Mouse (Mus musculus): ENCODE results near the gene Fcer1g. TPM values are rescaled to one million over a fixed set of nuclear protein-coding genes. Genes with fewer than 3 reads are reported as not detected.
A peak's percentile ranks its signal among the peaks of the same experiment; 100 is the strongest.

Gene Fcer1g
- polyA plus RNA-seq, 1 experiment, result 16.5 TPM

DNA sequence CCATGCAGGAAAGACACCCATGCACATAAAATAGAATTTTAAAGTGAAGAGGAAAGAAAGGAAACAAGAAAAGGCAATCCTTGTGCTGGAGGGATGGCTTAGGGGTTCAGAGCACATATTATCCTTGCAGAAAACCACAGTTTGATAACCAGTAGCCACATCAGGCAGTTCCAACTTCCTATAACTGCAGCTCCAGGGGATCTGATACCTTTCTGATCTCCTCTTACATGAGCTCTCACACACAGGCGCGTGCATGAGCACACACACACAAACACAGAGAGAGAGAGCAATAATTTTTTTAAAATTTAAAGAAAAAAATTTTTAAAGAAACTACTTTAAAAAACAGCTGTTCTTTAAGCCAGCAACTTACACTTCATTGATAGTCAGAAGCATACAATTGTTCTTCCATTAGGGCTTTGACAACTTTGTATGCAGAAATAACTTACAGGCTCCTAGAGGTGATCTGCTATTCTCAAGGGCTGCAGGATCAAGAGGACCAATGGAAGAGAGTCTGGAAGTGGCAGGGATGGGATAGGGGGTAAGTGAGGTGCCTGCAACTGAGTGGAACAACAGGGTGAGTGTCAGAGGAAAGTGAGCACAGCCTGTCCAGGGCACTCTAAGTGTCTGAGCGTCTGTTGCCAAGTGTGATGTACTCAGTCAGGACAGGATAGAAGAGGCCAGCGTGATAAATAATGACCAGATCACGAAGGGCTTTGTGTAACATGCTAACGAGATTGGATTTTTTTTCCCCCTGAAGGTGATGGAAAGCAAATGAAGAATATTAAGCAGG lies 28.3 kb downstream of the Fcer1g start:
- no peak for DNase-seq (ENCODE audit: low read depth)
- TF ChIP-seq POLR2A (IDR thresholded peaks at IDR 0.05; ENCODE audit: borderline replicate concordance, extremely low read depth, insufficient read depth, insufficient read length, poor library complexity, severe bottlenecking) (no peak), CTCF (IDR thresholded peaks at IDR 0.05; ENCODE audit: borderline replicate concordance, extremely low read depth, insufficient read depth, insufficient read length) (no peak)

DNA sequence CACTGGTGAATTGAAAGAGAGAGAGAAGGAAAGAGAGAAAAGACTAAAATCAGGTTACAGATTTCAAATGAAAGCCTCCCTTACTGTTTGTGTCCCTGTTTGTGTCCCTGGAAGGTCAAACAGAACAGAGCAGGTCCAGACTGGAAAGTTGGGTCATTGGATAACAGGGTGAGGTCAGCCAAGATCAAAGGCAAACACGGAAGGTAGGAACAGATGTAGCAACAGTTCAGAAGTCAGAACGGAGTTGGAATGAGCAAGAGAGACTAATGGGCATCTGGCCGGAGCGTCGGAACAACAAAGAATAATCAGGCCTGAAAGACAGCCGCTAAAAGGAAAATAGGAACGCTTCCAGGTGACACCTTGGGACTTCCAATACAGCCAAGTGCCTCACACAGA lies 29.9 kb downstream of the Fcer1g start:
- DNase-seq (ENCODE audit: low read depth), result no peak
- TF ChIP-seq POLR2A (IDR thresholded peaks at IDR 0.05; ENCODE audit: borderline replicate concordance, extremely low read depth, insufficient read depth, insufficient read length, poor library complexity, severe bottlenecking) (no peak), CTCF (IDR thresholded peaks at IDR 0.05; ENCODE audit: borderline replicate concordance, extremely low read depth, insufficient read depth, insufficient read length) (no peak)

DNA sequence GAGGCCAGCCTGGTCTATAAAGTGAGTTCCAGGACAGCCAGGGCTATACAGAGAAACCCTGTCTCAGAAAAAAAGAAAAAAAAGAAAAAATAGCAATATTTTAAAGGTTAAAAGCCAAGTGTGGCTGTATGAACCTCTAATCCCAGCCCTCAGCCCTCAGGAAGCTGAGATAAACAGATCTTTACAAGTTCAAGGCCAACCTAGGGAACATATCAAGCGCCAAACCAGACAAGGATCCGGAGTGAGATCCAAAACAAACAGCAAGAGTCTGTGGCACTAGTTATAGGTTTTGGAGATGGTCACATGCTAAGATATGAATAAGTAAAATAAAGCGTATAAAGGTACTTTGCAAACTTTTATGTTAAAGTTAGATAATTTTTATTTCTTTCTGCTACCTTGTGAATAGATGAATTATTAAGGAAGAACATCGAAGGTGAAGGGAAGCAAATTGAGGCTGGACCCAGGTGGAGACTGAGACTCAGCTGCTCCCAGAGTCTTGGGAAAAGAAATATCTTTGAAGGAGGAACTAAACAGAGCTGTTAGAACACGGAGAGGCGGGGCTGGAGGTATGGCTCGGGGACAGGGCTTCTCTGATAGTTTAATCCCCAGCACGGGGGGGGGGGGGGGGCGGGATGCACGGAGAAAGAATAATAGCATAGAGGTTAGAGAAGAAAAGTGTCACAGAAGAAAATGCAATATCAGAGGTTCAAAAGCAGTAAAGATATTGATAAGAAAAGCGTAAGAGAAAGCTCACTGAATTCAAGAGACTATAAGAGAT lies 30.5 kb downstream of the Fcer1g start:
- TF ChIP-seq CTCF (IDR thresholded peaks at IDR 0.05; ENCODE audit: borderline replicate concordance, extremely low read depth, insufficient read depth, insufficient read length) (no peak), POLR2A (IDR thresholded peaks at IDR 0.05; ENCODE audit: borderline replicate concordance, extremely low read depth, insufficient read depth, insufficient read length, poor library complexity, severe bottlenecking) (no peak)
- no peak for DNase-seq (ENCODE audit: low read depth)

DNA sequence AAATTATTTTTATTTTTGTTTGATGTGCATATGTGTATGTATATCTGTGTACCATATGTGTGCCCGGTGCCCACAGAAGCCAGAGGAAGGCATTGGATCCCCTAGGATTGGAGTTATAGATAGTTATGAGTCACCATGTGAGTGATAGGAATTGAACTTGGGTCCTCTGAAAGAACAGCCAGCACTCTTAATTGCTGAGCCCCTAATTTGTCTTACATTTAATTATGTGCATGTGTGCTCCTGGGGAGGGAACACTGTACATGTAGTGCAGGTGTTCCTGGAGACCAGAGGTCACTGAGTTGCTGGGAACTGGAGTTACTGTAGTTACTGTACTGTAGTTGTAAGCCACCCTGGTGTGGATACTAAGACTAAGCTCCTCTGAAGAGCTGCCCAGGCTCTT lies 33.4 kb downstream of the Fcer1g start:
- no peak for DNase-seq (ENCODE audit: low read depth)
- no peak for TF ChIP-seq POLR2A (IDR thresholded peaks at IDR 0.05; ENCODE audit: borderline replicate concordance, extremely low read depth, insufficient read depth, insufficient read length, poor library complexity, severe bottlenecking)
- no peak for TF ChIP-seq CTCF (IDR thresholded peaks at IDR 0.05; ENCODE audit: borderline replicate concordance, extremely low read depth, insufficient read depth, insufficient read length)

DNA sequence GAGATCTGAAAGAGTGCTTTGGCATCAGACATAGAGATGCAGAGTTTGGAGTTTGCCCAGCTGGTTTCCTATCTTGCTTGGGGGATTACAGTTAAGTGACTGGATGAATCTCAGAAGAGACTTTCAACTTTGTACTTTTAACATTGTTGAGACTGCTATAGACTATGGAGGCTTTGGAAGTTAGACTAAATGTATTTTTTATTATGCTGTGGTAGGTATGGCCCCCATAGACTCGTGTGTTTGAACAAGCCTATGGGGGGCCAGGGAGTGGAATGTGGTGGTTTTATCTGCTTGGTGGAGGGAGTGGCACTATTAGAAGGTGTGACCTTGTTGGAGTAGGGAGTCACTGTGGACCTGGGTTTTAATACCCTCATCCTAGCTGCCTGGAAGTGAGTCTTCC lies 34.6 kb downstream of the Fcer1g start:
- DNase-seq (ENCODE audit: low read depth), result no peak
- TF ChIP-seq CTCF (IDR thresholded peaks at IDR 0.05; ENCODE audit: borderline replicate concordance, extremely low read depth, insufficient read depth, insufficient read length), result no peak
- no peak for TF ChIP-seq POLR2A (IDR thresholded peaks at IDR 0.05; ENCODE audit: borderline replicate concordance, extremely low read depth, insufficient read depth, insufficient read length, poor library complexity, severe bottlenecking)

DNA sequence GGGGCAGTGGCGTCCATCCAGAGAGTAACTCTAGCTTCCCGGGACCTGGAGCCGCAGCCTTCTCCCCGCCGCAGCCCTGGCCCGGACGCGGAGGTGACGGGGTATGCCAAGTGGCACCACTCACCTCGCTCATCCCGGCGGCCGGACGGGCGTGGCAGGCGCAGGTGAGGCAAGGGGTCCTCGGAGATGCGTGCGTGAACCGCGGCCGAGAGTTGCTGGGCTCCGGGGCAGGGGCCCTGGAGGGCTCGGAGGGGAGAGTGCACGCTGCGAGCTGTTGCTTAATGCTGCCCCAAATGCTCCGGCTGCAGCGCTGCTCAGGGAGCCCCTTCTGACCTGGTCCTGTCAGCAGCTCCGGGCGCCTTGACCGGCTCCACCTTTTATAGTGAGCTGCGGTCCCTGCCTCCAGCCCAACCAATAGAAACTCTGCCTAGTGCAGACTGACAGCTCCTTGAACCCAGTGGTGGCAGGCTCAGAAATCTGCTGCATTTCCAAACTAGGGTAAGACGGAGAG lies 38.2 kb downstream of the Fcer1g start, which contains the start of gene Pcp4l1:
Pcp4l1 (minus strand) TSS at position 382 of the 511 bp plus-strand sequence.
- TF ChIP-seq CTCF (IDR thresholded peaks at IDR 0.05; ENCODE audit: borderline replicate concordance, extremely low read depth, insufficient read depth, insufficient read length) (no peak), POLR2A (IDR thresholded peaks at IDR 0.05; ENCODE audit: borderline replicate concordance, extremely low read depth, insufficient read depth, insufficient read length, poor library complexity, severe bottlenecking) (no peak)
- DNase-seq (ENCODE audit: low read depth), result peak; percentile 84

DNA sequence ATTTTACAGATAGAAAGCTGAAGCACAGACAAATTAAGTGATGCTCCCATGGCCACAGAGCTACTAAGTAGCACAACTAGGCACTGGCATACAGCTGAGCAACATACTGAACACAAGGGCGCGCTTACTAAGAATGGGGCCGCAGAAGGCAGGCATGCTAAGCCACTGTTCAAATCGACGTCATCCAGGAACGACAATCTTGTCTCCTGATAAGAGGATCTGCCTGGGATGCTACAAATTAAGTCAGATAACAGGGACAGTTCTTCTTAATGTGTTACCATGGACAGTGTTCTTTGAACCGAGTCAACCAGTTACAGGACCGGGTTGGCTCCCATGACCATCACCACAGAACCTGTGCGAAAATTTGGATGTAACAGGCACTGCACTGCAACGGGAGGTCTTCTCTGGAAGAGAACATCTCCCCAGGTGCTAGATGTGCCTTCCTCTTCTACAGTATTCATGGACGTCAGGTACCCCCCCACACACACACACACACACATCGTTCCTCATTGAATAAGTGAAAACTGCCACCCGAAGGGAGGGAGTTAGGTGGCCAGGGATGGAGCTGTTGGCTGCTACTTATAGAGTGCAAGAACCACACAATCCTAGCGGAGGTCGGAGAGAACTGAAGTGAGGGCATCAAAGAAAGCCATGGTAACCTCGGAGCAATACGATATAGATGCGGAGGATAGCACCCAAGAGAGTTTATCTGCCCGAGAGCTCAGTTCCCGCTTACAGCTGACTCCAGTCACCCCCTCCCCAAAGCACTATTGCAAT lies 38.9 kb downstream of the Fcer1g start:
- DNase-seq (ENCODE audit: low read depth), result peak; percentile 23
- TF ChIP-seq POLR2A (IDR thresholded peaks at IDR 0.05; ENCODE audit: borderline replicate concordance, extremely low read depth, insufficient read depth, insufficient read length, poor library complexity, severe bottlenecking) (no peak), CTCF (IDR thresholded peaks at IDR 0.05; ENCODE audit: borderline replicate concordance, extremely low read depth, insufficient read depth, insufficient read length) (no peak)

DNA sequence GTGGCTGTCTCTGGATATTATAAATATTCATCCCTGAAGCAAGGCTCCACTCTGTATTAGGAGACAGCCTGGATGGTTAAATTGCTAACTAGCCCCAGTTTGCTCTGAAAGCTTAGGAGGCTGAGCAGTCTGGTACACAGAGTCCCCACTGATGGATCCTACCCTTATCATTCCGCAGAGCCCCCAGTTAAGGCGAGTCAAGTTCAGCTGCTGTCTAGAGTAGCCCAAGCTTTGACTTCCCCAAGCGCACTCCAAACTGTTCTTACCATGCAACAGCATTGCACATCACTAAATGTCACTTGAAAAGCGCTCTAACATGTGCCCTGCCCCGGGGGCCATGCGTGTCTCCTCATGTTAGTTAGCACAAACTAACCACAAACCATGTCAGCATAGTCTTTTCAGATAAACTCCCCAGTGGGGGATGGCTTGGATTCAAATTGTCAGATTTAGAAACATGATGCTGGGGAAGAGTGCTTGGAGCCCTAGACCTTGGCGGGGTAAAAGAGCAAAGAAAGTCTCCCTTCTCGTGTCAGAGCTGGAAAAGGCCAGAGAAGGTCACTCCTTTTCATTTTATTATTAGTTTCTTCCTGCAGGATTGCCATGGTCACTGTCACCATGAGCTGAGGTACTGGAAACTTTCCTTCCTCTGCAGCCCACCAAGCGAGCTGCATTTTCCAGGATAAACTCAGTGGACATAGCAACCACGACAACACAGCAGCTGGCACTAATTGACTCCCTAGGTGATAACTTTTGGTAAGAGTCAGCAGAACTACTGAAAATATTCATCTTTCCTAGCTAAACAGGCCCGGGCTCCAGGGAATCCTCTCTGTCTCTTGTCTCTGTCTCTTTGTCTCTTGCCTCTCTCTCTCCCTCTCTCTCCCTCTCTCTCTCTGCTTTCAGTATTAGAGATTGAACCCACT lies 40.0 kb downstream of the Fcer1g start:
- DNase-seq (ENCODE audit: low read depth), result no peak
- TF ChIP-seq POLR2A (IDR thresholded peaks at IDR 0.05; ENCODE audit: borderline replicate concordance, extremely low read depth, insufficient read depth, insufficient read length, poor library complexity, severe bottlenecking), result no peak
- TF ChIP-seq CTCF (IDR thresholded peaks at IDR 0.05; ENCODE audit: borderline replicate concordance, extremely low read depth, insufficient read depth, insufficient read length), result no peak

DNA sequence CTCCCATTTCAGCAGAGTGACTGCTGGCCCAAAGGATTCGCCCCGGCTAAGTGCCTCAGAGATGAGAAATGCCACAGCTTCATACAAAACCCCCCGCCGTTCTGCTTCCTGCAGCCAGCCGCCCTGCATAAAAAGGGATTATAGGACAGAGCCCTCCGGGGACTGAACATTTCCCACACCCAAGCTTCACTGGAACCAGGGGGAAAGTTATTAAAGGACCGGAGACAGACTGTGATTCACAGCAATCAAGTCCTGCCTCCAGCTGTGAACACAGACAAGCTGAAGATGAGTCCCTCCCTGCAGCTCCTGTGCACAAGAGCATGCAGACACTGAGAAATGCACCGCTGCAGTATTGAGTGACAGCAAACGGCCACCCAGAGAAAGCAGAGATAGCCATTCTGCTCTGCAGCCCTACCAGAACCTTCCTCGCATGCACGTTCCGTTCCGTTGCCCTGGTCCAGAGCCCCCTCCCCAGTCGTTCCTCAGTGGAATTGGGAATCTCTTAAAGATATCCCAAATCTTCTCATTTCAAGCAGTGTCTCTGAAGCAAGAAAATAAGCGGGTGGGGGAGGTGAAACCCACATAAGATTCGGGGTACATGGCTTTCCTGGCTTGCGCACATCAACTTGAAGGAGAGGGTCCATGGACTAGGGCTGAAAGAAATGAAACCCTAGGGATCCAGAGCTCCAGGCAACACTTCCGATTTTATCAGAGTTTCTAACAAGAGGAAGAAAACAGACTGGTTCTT lies 40.9 kb downstream of the Fcer1g start:
- peak; percentile 77 for DNase-seq (ENCODE audit: low read depth)
- TF ChIP-seq CTCF (IDR thresholded peaks at IDR 0.05; ENCODE audit: borderline replicate concordance, extremely low read depth, insufficient read depth, insufficient read length) (no peak), POLR2A (IDR thresholded peaks at IDR 0.05; ENCODE audit: borderline replicate concordance, extremely low read depth, insufficient read depth, insufficient read length, poor library complexity, severe bottlenecking) (no peak)
